Mouse (Mus musculus) cortical plate, adult 2 months (tissue): Measurements from ENCODE around the gene Gm30302.

ENCODE experiments used
- CTCF ChIP-seq: fragments of 200-500 bp; IDR thresholded peaks from 2 replicates; pipeline ENCODE4 v1.5.1; 2011; ENCODE audit warnings: mild to moderate bottlenecking, control low read depth, low read length; ENCODE audit not compliant: insufficient read depth; ENCODE audit errors: extremely low read depth
- POLR2A ChIP-seq: fragments of 200-500 bp; IDR thresholded peaks from 2 replicates; pipeline ENCODE4 v1.6.1; 2011; ENCODE audit warnings: mild to moderate bottlenecking, low read length, control low read depth; ENCODE audit not compliant: insufficient read depth; ENCODE audit errors: extremely low read depth

DNA sequence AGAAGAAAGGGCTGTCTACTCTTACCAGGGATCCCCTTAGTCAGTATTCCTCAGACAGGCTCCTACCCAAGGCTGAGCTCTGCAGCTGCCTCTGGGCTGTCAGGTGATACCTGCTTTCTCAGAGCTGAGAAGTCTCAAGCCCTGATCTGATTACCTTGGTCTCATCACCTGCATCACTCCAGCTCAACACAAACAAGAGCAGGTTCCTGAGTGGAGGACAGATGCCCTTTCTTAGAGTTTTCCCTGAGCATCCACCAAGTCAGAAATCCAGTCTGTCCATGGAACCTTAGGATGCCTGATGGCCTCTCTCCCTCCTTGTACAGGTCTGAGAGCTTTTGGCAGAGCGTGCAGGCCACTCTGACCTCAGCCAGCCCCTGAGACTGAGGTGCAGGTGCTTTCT is at the start of gene Gm30302:
- TF ChIP-seq CTCF (no peak), POLR2A (no peak)
